8 mouse cellular contexts compared by ENCODE assay signal in genomic region chr2:59882742-59883281, GRCm38 (mm10). TPM values are rescaled to one million over a fixed set of nuclear protein-coding genes. Genes with fewer than 3 reads are reported as not detected.
A peak's percentile ranks its signal among the peaks of the same experiment; 100 is the strongest.
DNase-seq lines count a peak whose midpoint lies in the region; ATAC-seq lines count a peak whose summit lies in the region.

No protein-coding gene starts in this region.

- H3K36me3 ChIP-seq in neural tube, embryonic 11.5 days (ENCODE audit: control insufficient read depth, insufficient read depth, low read length), result no peaks in the 10 kb centered on the region
- H3K36me3 ChIP-seq in embryonic facial prominence, embryonic 14.5 days (ENCODE audit: control insufficient read depth, insufficient read depth, low read length), result peaks cover 3% of the 10 kb centered on the region; the same call in 1 of the 2 replicates
- no peaks in the 10 kb centered on the region for H3K36me3 ChIP-seq in intestine, embryonic 16.5 days (ENCODE audit: control insufficient read depth, insufficient read depth, low read length)
- no peaks in the 10 kb centered on the region for H3K36me3 ChIP-seq in midbrain, embryonic 16.5 days (ENCODE audit: control insufficient read depth, insufficient read depth, low read length)

- ATAC-seq in neural tube, embryonic 11.5 days (ENCODE audit: insufficient read depth, low FRiP score, low TSS enrichment), result no peak
- peak; percentile 8; the same call in 1 of the 2 replicates for ATAC-seq in embryonic facial prominence, embryonic 14.5 days (ENCODE audit: low read depth)
- peak; percentile 27 for ATAC-seq in intestine, embryonic 16.5 days
- peak; percentile 27 for ATAC-seq in midbrain, embryonic 16.5 days

- intact Hi-C loops in gastrocnemius, postnatal 36 days (cut with DNase I), result no loop called here

- H3K9me3 ChIP-seq in neural tube, embryonic 11.5 days (ENCODE audit: control insufficient read depth, low read length), result no peaks in the 10 kb centered on the region
- no peaks in the 10 kb centered on the region for H3K9me3 ChIP-seq in embryonic facial prominence, embryonic 14.5 days (ENCODE audit: control insufficient read depth, low read length)
- no peaks in the 10 kb centered on the region for H3K9me3 ChIP-seq in intestine, embryonic 16.5 days (ENCODE audit: control insufficient read depth, low read length)
- no peaks in the 10 kb centered on the region for H3K9me3 ChIP-seq in midbrain, embryonic 16.5 days (replicated peaks; ENCODE audit: control insufficient read depth, low read length, poor library complexity, severe bottlenecking)

- 70% methylated on average over 8 of the region's 8 CpGs for WGBS in neural tube, embryonic 11.5 days
- 70% methylated on average over 8 of the region's 8 CpGs for WGBS in embryonic facial prominence, embryonic 14.5 days
- WGBS in intestine, embryonic 16.5 days, result 58% methylated on average over 8 of the region's 8 CpGs
- 75% methylated on average over 8 of the region's 8 CpGs for WGBS in midbrain, embryonic 16.5 days

- H3K4me2 ChIP-seq in neural tube, embryonic 11.5 days (ENCODE audit: low read depth), result peak overlapping the region; percentile 79
- H3K4me2 ChIP-seq in embryonic facial prominence, embryonic 14.5 days (ENCODE audit: low read depth, low read length), result peak overlapping the region; percentile 63
- H3K4me2 ChIP-seq in intestine, embryonic 16.5 days (ENCODE audit: low read depth, low read length), result peak overlapping the region; percentile 55
- peak overlapping the region; percentile 84 for H3K4me2 ChIP-seq in midbrain, embryonic 16.5 days (ENCODE audit: low read length)

- no peaks in the 10 kb centered on the region for H3K4me1 ChIP-seq in neural tube, embryonic 11.5 days (ENCODE audit: control insufficient read depth, insufficient read depth, low read length)
- H3K4me1 ChIP-seq in embryonic facial prominence, embryonic 14.5 days (ENCODE audit: control insufficient read depth, insufficient read depth, low read length), result 0 out of 2 replicates have a peak, but pooled peaks cover 3% of the 10 kb centered on the region
- H3K4me1 ChIP-seq in intestine, embryonic 16.5 days (ENCODE audit: control insufficient read depth, insufficient read depth, low read length), result no peaks in the 10 kb centered on the region
- H3K4me1 ChIP-seq in midbrain, embryonic 16.5 days (ENCODE audit: control insufficient read depth, insufficient read depth, low read length), result no peaks in the 10 kb centered on the region

- DNase-seq in neural tube, embryonic 11.5 days (ENCODE audit: low spot score), result no peak
- no peak for DNase-seq in neural tube, embryonic 10.5 days (ENCODE audit: extremely low spot score, low spot score)
- DNase-seq in embryonic facial prominence, embryonic 14.5 days (ENCODE audit: low spot score), result no peak
- no peak for DNase-seq in urinary bladder, adult 18-20 months (ENCODE audit: low spot score in 2 of 2)
- no peak for DNase-seq in gastrocnemius, postnatal 36 days
- DNase-seq in cerebellum, postnatal 36 days, result no peak

- H3K9ac ChIP-seq in neural tube, embryonic 11.5 days (ENCODE audit: low read length), result no peak overlapping the region
- peak overlapping the region; percentile 86 for H3K9ac ChIP-seq in embryonic facial prominence, embryonic 14.5 days (ENCODE audit: low read depth, low read length)
- H3K9ac ChIP-seq in intestine, embryonic 16.5 days (ENCODE audit: low read depth, low read length), result no peak overlapping the region
- no peak overlapping the region for H3K9ac ChIP-seq in midbrain, embryonic 16.5 days (ENCODE audit: low read depth, low read length)

- no peak overlapping the region for H3K27ac ChIP-seq in neural tube, embryonic 11.5 days (ENCODE audit: low read depth, low read length)
- no peak overlapping the region for H3K27ac ChIP-seq in embryonic facial prominence, embryonic 14.5 days (replicated peaks; ENCODE audit: low read depth, low read length)
- H3K27ac ChIP-seq in intestine, embryonic 16.5 days (ENCODE audit: low read length), result no peak overlapping the region
- H3K27ac ChIP-seq in midbrain, embryonic 16.5 days (ENCODE audit: low read length), result no peak overlapping the region

- H3K27me3 ChIP-seq in neural tube, embryonic 11.5 days (ENCODE audit: control insufficient read depth, insufficient read depth, low read length), result no peaks in the 10 kb centered on the region
- H3K27me3 ChIP-seq in embryonic facial prominence, embryonic 14.5 days (replicated peaks; ENCODE audit: control insufficient read depth, insufficient read depth, low read length), result no peaks in the 10 kb centered on the region
- no peaks in the 10 kb centered on the region for H3K27me3 ChIP-seq in intestine, embryonic 16.5 days (replicated peaks; ENCODE audit: control insufficient read depth, insufficient read depth, low read length)
- no peaks in the 10 kb centered on the region for H3K27me3 ChIP-seq in midbrain, embryonic 16.5 days (ENCODE audit: control insufficient read depth, insufficient read depth, low read depth, low read length)

- peak overlapping the region; percentile 53; the same call in 1 of the 2 replicates for H3K4me3 ChIP-seq in neural tube, embryonic 11.5 days (ENCODE audit: low read depth, low read length)
- H3K4me3 ChIP-seq in embryonic facial prominence, embryonic 14.5 days (ENCODE audit: low read depth, low read length), result peak overlapping the region; percentile 83
- H3K4me3 ChIP-seq in intestine, embryonic 16.5 days (ENCODE audit: low read length), result peak overlapping the region; percentile 77
- H3K4me3 ChIP-seq in midbrain, embryonic 16.5 days (ENCODE audit: low read depth, low read length), result peak overlapping the region; percentile 85

RNA-seq across cellular contexts. Expression of gene Wdsub1, which starts 0.4 kb away (rescaled TPM):
- 20.2 and 20.5 TPM in 2 replicates for polyA plus RNA-seq in neural tube, embryonic 11.5 days (2014; fragmentation: Nextera tagmentation; extraction: Ambion mirVana)
- polyA plus RNA-seq in embryonic facial prominence, embryonic 14.5 days (2014; fragmentation: Nextera tagmentation; extraction: Ambion mirVana), result 29.1 and 32.7 TPM in 2 replicates
- polyA plus RNA-seq in intestine, embryonic 16.5 days (2015; fragmentation: Nextera tagmentation; extraction: Ambion mirVana), result 36.8 and 38.1 TPM in 2 replicates
- polyA plus RNA-seq in midbrain, embryonic 16.5 days (2015; fragmentation: Nextera tagmentation; extraction: Ambion mirVana), result 16.6 and 21.2 TPM in 2 replicates
- 10 to 100 TPM; 13.4 to 13.6 TPM for total RNA-seq in gastrocnemius, postnatal 36 days (2021)
